Mouse (Mus musculus): ENCODE results near the gene Duoxa2.

Gene Duoxa2

DNA sequence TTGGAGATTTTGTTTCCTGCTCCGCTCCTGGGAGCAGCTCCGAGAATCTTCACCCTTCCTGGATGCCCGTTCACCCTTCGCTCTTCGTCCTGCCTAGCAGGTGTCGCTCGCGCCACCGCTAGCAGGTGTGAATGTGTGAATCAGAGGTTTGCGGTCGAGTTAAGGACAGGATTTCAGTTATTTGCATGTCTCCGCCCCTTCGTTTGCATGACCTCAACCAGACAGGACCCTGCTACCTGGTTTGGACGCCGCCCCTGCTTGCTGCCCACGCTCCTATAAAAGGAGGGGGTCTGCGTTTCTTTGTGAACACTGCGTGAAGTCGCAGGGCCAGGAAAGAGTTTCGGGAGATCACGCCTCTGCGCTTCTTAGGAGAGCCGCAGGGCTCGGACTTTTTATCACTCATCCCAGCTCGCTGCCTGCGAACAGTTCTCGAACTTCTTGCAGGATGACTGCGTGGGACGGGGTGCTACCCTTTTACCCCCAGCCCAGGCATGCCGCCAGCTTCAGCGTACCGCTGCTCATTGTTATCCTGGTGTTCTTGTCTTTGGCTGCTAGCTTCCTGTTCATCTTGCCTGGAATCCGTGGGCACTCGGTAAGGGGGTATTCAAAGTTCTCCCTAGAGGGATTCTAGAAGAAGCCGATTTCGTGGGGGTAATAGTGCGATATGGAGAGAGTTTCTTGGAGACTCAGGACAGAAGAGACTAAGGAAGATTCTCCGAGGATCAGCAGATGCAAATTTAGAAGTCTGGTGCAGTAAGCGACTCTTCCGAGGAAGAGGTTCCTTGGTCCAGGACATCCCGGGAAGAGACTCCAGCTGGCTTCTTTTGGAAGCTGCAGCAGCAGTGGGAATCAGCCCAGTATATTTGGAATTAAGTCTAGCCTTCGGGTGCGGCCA lies at the start of gene Duoxa2:
Gene Duoxa2 (plus strand): TSS at position 305 of the 895 bp plus-strand sequence.
- peak; percentile 55 for DNase-seq (ENCODE audit: extremely low spot score, low spot score)

GRCm38 (mm10) chr2:122255997-122256396 lies 42.7 kb upstream of the Duoxa2 start:
- no peak for DNase-seq (ENCODE audit: extremely low spot score, low spot score)

DNA sequence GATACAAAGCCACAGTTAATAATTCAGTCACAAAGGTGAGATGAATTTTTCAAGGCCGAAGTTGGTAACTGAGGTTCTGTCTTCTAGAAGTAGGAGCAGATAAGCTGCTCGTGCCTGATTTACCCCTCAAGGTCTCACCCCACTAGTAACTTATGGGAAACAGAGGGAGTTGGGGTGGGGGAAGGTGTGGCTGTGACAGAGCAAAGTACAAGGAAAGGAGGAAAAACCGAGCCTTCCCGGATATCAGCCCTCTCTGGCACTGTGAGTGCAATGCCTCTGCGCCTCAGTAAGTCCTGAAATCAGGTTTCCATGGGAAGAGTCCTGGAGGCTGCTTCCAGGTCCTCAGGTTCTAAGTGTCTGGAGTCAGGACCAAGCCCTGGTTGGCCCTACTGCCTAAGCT lies 38.0 kb upstream of the Duoxa2 start:
- DNase-seq (ENCODE audit: extremely low spot score, low spot score): no peak

DNA sequence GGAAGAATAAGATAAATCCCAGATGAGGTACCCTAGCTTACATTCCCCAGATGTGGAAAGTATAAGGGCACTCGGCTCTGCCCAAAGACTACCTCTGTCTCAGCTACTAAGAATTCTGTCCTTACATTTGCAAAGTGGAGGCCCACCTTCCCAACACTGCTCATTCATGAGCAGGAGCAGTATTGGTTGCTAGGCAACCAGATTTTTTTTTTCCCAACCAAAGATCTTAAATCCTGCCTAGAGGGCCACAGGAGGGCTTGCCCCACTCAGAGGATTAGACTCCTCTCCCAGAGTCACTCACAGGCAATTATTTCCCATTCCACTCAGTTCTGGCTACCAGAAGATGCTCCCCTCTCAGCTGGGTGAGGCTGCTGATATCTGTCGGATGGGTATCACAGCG lies 34.0 kb upstream of the Duoxa2 start:
- DNase-seq (ENCODE audit: extremely low spot score, low spot score): no peak

DNA sequence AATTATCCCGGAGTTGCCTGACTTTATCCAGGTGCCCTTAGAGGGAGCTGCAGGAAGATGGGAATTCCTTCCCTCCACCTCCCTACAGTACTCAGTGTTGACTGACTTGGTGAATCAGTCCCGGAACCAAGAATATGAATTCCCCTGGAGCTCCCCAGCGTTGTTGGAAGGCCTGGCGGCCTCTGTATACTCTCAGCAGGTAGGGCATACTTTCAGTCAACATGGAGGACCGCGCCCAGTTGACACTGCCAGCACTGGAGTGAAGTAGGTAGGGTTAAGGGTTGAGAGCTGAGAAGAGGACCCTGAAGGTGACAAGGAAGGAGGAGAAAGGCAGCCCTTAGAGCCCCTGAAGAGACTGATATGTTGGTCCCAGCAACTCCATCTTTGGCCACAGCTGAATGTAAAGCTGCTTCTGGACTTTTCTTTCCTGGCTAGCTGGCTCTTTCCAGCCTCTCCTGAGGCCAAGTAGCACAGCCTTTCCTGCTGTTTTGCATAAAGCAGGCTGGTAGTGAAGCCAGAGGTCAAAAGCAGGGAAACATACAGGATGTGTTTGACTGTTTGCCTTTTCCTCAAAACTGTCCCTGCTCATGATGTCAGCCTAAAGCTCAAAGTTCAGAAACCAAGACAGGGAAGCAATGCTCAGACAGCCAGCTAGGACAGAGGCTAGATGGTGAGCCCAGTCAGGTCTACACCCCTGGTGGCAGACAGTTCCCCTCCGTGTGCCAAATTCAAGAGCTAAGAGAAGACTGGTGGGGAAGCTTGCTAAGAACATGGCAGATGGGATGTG lies 32.1 kb upstream of the Duoxa2 start:
- no peak for DNase-seq (ENCODE audit: extremely low spot score, low spot score)

DNA sequence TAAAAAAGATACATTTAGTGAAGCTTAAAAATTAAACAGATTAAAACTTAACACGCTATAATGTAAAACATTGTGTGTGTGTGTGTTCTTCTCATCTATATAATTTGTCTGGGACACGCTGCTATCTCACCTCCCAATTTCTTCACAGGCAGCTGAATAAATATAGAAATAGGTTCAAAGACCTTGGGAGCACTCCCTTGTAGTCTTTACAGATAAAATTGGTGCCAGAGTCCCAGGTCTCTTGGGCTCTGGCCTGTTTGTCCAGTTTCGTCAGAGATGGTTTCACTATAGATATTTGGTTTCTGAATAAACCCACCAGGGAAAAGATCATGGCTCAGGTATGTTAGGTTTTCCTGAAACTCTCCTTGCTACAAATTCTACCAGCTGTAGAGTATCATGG lies 19.9 kb upstream of the Duoxa2 start:
- DNase-seq (ENCODE audit: extremely low spot score, low spot score): no peak

DNA sequence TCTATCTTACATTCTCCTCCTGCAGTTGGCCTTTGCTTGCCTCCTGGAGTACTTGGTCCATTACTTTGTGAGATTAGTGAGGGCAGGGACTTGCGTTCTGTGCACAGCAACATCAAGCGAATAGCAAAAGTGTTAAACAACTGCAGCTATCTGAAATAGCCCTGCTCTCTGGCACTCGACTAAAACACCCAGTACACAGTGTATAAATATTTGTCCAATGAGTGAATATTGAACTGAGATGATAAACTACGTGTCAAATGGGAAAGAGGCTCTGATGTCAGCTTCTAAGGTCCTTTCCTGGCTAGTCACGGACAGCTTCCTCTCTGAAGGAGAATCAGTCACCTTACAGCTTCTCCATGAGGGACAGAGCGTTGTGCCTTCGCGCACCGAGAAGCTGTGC lies 14.6 kb upstream of the Duoxa2 start:
- no peak for DNase-seq (ENCODE audit: extremely low spot score, low spot score)

DNA sequence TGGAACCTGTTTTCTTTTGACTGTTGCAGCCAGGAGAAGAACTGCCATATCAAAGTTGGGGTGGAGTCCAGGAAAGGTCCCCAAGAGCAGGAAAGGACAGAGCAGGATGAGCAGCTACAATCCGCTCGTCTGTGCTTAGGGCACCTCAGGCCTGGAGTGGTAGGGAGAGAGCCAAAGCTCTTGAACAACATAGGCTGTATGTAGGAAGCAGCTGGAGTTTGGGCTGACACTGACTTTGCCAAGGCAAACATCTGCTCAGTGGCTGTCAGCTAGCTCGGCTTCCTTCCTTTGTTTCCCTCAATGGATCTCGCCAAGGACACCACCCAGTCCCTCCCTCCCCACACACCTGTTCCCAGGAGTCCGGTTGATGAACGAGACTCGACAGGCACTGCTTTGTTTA lies 12.6 kb upstream of the Duoxa2 start:
- no peak for DNase-seq (ENCODE audit: extremely low spot score, low spot score)

GRCm38 (mm10) chr2:122294916-122295315 lies 3.8 kb upstream of the Duoxa2 start:
- DNase-seq (ENCODE audit: extremely low spot score, low spot score): no peak

DNA sequence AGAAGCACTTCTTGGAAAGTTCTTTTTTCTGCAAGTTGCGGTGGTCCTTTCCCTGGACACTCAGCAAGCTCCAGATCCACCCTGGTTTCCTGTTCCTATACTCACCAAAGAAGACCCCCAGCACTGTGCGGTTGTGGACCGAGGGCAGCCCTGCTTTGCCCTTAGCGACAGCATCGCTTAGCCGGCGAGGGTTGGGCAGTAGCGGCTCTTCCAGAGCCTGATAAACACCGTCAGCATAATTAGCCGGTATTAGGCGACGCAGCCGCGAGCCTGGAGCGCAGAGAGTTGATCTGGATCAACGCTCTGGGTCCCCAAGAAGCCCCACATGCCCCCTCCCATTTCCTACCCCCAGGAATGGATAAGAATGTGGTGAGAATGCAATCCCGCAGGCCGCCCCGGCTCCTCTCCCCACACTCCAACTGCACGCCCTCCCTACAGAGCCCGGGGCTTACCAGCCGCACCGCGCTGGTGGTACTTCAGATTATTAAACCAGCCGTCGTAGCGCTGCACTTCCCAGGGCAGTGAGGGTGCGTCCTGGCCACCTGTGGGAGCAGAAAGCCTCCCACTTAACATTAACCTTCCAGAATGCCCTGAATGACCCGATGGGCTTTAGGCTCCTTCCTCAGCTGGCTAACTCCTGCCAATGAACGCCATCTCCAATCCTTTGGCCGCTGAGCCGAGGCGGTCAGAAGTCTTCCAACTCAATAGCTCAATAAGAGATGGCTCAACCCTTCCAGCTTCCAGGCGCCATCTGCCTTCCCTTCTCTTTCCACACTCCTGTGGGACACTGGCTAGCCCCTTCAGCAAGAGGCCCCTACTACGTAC lies 1.2 kb upstream of the Duoxa2 start:
- peak; percentile 55 for DNase-seq (ENCODE audit: extremely low spot score, low spot score)

GRCm38 (mm10) chr2:122298096-122298499 lies 602 bp upstream of the Duoxa2 start, which contains the start of gene Duox2:
Gene Duox2 (minus strand): TSS chr2:122298449.
- peak; percentile 56 for DNase-seq (ENCODE audit: extremely low spot score, low spot score)

GRCm38 (mm10) chr2:122299911-122300655 lies 1.4 kb downstream of the Duoxa2 start:
- DNase-seq (ENCODE audit: extremely low spot score, low spot score): peak; percentile 35

DNA sequence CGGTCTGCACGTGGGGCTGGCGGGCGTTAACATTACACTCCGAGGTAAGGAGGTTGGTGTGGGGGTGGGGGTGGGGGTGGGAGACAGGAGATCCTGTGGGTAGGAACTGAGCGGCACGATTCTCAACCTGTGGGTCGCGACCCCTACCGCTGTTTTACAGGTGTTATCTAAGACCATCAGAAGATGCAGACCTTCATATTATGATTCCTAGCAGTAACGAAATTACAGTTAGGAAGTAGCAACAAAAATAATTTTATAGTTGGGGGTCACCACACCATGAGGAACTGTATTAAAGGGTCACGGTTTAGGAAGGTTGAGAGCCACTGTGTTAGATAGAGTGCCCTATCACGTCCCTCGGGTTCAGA lies 1.9 kb downstream of the Duoxa2 start:
- no peak for DNase-seq (ENCODE audit: extremely low spot score, low spot score)

GRCm38 (mm10) chr2:122301081-122301920 lies 2.6 kb downstream of the Duoxa2 start:
- peak; percentile 61 for DNase-seq (ENCODE audit: extremely low spot score, low spot score)

DNA sequence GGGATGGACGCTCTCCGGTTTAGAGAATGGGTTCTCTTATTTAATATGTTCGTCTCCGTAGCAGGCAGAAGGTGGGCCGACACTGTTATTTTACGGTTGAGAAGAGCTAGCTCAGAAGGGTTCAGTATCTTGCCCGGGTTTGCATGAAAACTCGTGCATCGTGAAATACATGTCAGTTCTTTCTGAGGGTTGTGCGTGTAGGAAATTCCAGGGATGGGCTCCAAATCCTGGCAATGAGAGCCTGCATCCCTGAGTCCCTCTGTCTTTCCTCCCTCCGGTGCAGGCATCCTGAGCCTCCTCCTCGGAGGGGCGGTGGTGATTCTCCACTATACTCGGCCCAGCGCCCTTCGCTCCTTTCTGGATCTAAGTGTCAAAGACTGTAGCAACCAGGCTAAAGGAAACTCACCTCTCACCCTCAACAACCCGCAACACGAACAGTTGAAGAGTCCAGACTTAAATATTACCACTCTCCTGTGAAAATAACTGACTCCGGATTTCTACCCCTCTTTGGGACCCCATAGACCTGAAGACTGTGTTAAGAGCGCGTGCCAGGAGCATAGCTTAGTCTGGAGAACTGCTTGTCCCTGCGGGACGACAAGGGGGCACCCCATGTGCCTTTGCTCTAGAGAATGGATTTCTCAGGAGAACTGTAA lies 3.3 kb downstream of the Duoxa2 start:
- DNase-seq (ENCODE audit: extremely low spot score, low spot score): peak; percentile 59

- peak; percentile 54 for DNase-seq (ENCODE audit: extremely low spot score, low spot score)
These were observed 4.0 kb downstream of the Duoxa2 start for GRCm38 (mm10) chr2:122302574-122303241.

DNA sequence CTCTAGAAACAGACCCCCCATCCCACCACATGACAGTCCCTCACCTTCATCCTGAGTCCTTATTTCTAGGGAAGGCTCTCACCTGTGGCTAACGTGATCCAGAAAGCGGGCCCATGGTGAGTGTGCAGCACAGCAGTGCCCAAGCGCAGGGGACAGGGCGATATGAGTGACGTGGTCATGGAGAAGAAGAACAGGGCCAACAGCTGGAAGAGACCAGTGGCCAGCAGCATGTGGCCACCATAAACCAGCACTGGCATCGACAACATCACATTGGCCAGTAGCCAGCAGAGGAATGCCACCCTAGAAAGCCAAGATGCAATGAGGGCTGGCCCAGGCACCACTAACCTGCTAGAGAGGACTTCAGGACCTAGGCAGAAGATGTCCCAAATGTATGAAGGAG lies 5.8 kb downstream of the Duoxa2 start:
- DNase-seq (ENCODE audit: extremely low spot score, low spot score): no peak

- no peak for DNase-seq (ENCODE audit: extremely low spot score, low spot score)
These were observed 6.6 kb downstream of the Duoxa2 start for GRCm38 (mm10) chr2:122305097-122305892.

All from neural tube, embryonic 10.5 days (tissue).